Mouse (Mus musculus) heart, embryonic 15.5 days (tissue): ENCODE results near the gene Gm5089. TPM values are rescaled to one million over a fixed set of nuclear protein-coding genes. Genes with fewer than 3 reads are reported as not detected.
"Not testable (repeated sequence)": the region's sequence is repeated elsewhere in the genome, so short reads cannot be mapped to it uniquely, and the experiment has no call there.

Experiments used
- ATAC-seq: fragments of 200-750 bp; cut with Nextera tagmentation; replicated peaks from 2 replicates; pipeline ENCODE4 v1.8.0; 2017; ENCODE audit warnings: low read depth, moderate TSS enrichment; ENCODE audit not compliant: insufficient number of reproducible peaks, insufficient read depth, low FRiP score
- H3K27ac ChIP-seq: fragments of 300-500 bp; sonication (generic); 2 replicates; pipeline ENCODE4 v1.5.1; 2015; ENCODE audit warnings: mild to moderate bottlenecking, inconsistent platforms
- H3K27me3 ChIP-seq: fragments of 300-500 bp; sonication (generic); 2 replicates; pipeline ENCODE4 v1.6.1; 2015; ENCODE audit warnings: inconsistent platforms
- H3K36me3 ChIP-seq: fragments of 300-500 bp; sonication (generic); 2 replicates; pipeline ENCODE4 v1.6.1; 2015; ENCODE audit warnings: mild to moderate bottlenecking, inconsistent platforms
- H3K4me1 ChIP-seq: fragments of 300-500 bp; sonication (generic); replicated peaks from 2 replicates; pipeline ENCODE4 v1.6.1; 2015; ENCODE audit warnings: inconsistent platforms
- H3K4me2 ChIP-seq: fragments of 300-500 bp; sonication (generic); 2 replicates; pipeline ENCODE4 v1.6.1; 2015; ENCODE audit warnings: inconsistent platforms, mild to moderate bottlenecking, moderate library complexity
- H3K4me3 ChIP-seq: fragments of 300-500 bp; sonication (generic); 2 replicates; pipeline ENCODE4 v1.5.1; 2015; ENCODE audit warnings: mild to moderate bottlenecking, inconsistent platforms
- H3K9ac ChIP-seq: fragments of 300-500 bp; sonication (generic); 2 replicates; pipeline ENCODE4 v1.6.1; 2015; ENCODE audit warnings: mild to moderate bottlenecking, inconsistent platforms
- H3K9me3 ChIP-seq: fragments of 300-500 bp; sonication (generic); replicated peaks from 2 replicates; pipeline ENCODE4 v1.6.1; 2016; ENCODE audit warnings: inconsistent platforms
- WGBS: fragments of 180-500 bp; shearing (Covaris S2); methylation state at CpG from one replicate; pipeline ENCODE4 v1.1.7; 2015; ENCODE audit warnings: mixed read lengths; 5-methylcytosine and 5-hydroxymethylcytosine counted together
- polyA plus RNA-seq: library from polyadenylated mRNA; unstranded; fragments of >200 nt; fragmentation: Nextera tagmentation; extraction: Ambion mirVana; gene quantifications from 2 replicates; pipeline ENCODE4 v1.2.1, GENCODE M21; 2015

Gm5089 gene
- polyA plus RNA-seq, 1 experiment from 2014 or later, result not detected

GRCm38 (mm10) chr14:122467926-122468841 is 17.3 kb upstream of the Gm5089 start:
- Histone ChIP-seq H3K27ac (no peak overlapping the region), H3K4me2 (no peak overlapping the region), H3K9me3 (no peaks in the 10 kb centered on the region), H3K4me3 (no peak overlapping the region), H3K4me1 (peaks cover 26% of the 10 kb centered on the region), H3K36me3 (no peaks in the 10 kb centered on the region), H3K27me3 (peaks cover 99% of the 10 kb centered on the region), H3K9ac (no peak overlapping the region)
- WGBS, result 10% methylated on average over 23 of the region's 23 CpGs
- ATAC-seq, result no peak

DNA sequence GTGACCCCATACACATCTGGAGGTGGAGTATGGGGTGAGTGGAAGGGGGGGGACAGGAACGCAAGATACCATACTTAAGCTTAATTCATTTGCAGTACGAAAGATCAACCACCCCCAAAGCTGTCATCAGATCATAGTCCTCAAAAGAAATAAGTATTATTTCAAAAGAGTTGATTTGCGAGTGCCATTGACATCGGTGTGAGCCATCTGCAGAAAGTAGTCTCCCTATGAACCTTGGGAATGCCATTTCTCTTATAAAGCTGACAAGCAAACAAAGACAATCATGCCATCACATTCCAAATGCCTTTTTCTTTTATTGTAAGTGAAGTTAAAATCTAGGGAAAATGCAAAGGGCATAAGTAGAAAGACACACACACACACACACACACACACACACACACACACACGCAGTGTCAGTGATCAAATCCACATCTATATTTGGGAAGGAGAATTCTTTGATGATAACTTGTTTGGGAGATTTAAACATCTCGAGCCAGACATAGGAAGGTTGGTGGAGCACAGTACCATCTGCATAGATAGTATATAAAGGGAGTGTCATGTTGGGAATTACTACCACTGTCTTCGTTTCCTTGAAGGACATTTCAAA is 15.9 kb upstream of the Gm5089 start:
- H3K27ac ChIP-seq, result no peak overlapping the region
- no peak for ATAC-seq
- H3K9ac ChIP-seq, result no peak overlapping the region
- H3K27me3 ChIP-seq, result peaks cover 100% of the 10 kb centered on the region
- no peaks in the 10 kb centered on the region for H3K36me3 ChIP-seq
- no peak overlapping the region for H3K4me3 ChIP-seq
- H3K4me1 ChIP-seq, result peaks cover 25% of the 10 kb centered on the region
- no peak overlapping the region for H3K4me2 ChIP-seq
- 59% methylated on average over 7 of the region's 7 CpGs for WGBS
- H3K9me3 ChIP-seq, result no peaks in the 10 kb centered on the region

DNA sequence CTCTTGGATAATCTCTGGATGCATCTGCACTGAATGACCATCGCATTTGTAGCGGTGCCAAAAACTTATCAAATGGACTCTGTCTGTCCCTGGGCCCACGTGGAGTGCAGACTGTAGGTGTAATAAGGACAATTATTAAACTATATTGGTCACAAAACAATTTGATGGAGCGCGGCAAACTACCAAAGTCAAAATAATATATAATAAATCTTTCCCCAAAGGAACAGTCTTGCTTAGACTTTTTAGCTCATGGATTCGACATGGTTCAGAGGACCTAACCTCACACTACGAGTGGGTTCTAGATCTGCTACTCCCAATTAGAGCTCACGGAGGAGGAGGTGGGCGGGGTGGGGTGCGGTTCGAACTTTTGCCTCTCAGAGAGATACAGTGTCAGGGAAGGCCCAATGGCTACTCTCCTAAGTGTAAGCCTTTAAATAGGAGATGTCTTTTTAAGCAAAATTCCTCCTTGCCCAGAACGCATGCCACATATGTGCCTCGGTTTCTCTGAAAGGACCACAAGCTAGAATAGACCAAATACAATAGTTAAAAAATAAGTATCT is 15.1 kb upstream of the Gm5089 start:
- Histone ChIP-seq H3K36me3 (no peaks in the 10 kb centered on the region), H3K9me3 (no peaks in the 10 kb centered on the region), H3K9ac (no peak overlapping the region), H3K27ac (no peak overlapping the region), H3K4me3 (no peak overlapping the region), H3K4me2 (peak overlapping the region; percentile 95; the same call in 1 of the 2 replicates), H3K4me1 (peaks cover 25% of the 10 kb centered on the region), H3K27me3 (peaks cover 98% of the 10 kb centered on the region)
- ATAC-seq, result no peak
- 26% methylated on average over 13 of the region's 13 CpGs for WGBS

DNA sequence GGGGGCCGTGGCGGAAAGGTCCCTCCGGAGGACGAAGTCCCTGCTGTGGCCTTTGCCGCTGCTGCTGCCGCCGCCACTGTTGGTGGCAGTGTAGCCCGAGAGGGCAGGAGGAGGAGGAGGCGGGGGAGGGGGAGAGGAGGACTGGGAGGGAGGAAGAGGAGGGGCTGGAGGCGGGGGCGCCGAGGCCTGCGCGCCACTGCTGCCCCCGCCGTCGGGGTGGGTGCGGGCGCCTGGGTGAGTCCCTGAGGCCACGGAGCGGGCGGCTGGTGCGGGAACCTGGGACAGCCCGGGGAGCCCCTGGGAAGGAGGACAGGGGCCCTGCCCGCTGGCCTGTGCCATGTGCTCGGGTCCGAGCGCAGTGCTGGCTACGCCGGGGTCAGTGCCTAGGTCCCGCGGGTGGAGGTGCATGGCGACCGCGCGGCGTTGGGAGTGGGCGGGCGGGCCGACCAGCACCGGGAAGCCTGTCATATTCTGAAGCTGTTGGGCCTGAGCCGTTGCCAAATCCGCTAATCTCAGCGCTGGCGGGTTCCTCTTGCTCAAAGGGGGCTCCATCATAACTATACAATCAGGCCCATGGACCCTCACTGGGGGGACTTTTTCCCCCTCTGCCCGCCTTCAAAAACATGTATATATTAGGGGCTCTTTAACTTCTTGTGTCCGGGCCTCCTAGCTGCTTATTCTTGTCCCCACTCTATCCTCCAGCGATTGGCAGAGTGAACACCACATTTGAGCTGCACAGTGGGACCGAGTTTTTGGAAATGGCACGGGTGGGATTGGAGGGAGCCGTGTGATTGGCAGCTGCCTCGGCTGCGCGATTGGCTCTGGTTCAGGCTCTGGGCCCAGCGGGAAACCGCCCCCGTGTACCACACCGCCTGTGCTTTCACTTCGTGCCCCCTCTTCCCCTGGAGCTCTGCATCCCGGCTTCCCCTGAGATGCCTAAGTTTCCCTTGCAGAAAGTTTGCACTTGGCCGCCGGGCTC is 14.1 kb upstream of the Gm5089 start, which contains the start of gene Zic5:
Gene Zic5, minus strand, starts transcription at position 915 of the 979 bp plus-strand sequence.
- under 1% methylated on average over 59 of the region's 62 CpGs for WGBS

GRCm38 (mm10) chr14:122464351-122464762 is 13.4 kb upstream of the Gm5089 start:
- Histone ChIP-seq H3K4me2 (peak overlapping the region; percentile 95), H3K9me3 (no peaks in the 10 kb centered on the region), H3K27ac (no peak overlapping the region), H3K4me1 (peaks cover 25% of the 10 kb centered on the region), H3K4me3 (peak overlapping the region; percentile 56), H3K27me3 (peaks cover 93% of the 10 kb centered on the region), H3K9ac (peak overlapping the region; percentile 39), H3K36me3 (no peaks in the 10 kb centered on the region)
- ATAC-seq, result no peak
- WGBS, result under 1% methylated on average over 57 of the region's 62 CpGs

More for the DNA sequence above, 14.1 kb upstream of the Gm5089 start, which contains the start of gene Zic5:
- peaks cover 25% of the 10 kb centered on the region for H3K4me1 ChIP-seq
- H3K9ac ChIP-seq, result peak within 1 kb of the TSS; percentile 39
- no peaks in the 10 kb centered on the region for H3K36me3 ChIP-seq
- peak within 1 kb of the TSS; percentile 95 for H3K4me2 ChIP-seq
- peak; percentile 14; the same call in 1 of the 2 replicates for ATAC-seq
- no peaks in the 10 kb centered on the region for H3K9me3 ChIP-seq
- no peak within 1 kb of the TSS for H3K27ac ChIP-seq
- H3K27me3 ChIP-seq, result peaks cover 95% of the 10 kb centered on the region
- H3K4me3 ChIP-seq, result peak within 1 kb of the TSS; percentile 56

- H3K4me2 ChIP-seq, result peak overlapping the region; percentile 95
- peaks cover 25% of the 10 kb centered on the region for H3K4me1 ChIP-seq
- not testable (repeated sequence) for H3K27ac ChIP-seq, H3K9me3 ChIP-seq, H3K36me3 ChIP-seq
- peak overlapping the region; percentile 39; the same call in 1 of the 2 replicates for H3K9ac ChIP-seq
- WGBS, result under 1% methylated on average over 58 of the region's 58 CpGs
- H3K27me3 ChIP-seq, result peaks cover 88% of the 10 kb centered on the region
- ATAC-seq, result peak; percentile 51; the same call in 1 of the 2 replicates
- peak overlapping the region; percentile 56 for H3K4me3 ChIP-seq
Measured at GRCm38 (mm10) chr14:122463734-122464341, 12.9 kb upstream of the Gm5089 start.

- Histone ChIP-seq H3K4me3 (peak overlapping the region; percentile 56), H3K4me1 (peaks cover 25% of the 10 kb centered on the region), H3K4me2 (peak overlapping the region; percentile 95), H3K27ac (no peak overlapping the region), H3K27me3 (peaks cover 84% of the 10 kb centered on the region), H3K9me3 (no peaks in the 10 kb centered on the region), H3K9ac (no peak overlapping the region), H3K36me3 (no peaks in the 10 kb centered on the region)
- WGBS, result 3% methylated on average over 40 of the region's 40 CpGs
- no peak for ATAC-seq
Measured at GRCm38 (mm10) chr14:122463080-122463691, 12.3 kb upstream of the Gm5089 start.

DNA sequence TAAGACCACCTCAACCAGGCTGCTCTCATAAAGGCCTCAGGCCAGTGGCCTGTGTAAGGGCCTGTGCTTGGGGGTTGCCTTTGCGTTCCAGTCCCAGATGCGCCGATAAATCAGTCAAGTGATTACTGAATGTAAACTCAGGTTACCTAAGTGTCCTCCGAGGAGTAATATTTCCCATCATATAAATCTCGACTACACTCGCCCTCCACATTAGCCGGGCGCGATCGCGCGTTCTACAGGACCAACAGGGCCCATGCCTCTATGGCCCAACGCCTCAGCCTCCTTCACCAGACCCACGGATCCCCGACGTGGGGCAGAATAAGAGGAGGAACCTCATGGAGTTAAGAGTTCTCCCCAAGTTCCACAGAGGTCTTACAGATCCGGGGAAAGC is 11.8 kb upstream of the Gm5089 start:
- H3K27me3 ChIP-seq, result peaks cover 79% of the 10 kb centered on the region
- H3K27ac ChIP-seq, result no peak overlapping the region
- WGBS, result 30% methylated on average over 17 of the region's 17 CpGs
- no peak for ATAC-seq
- H3K36me3 ChIP-seq, result no peaks in the 10 kb centered on the region
- no peak overlapping the region for H3K4me2 ChIP-seq
- peaks cover 25% of the 10 kb centered on the region for H3K4me1 ChIP-seq
- H3K9ac ChIP-seq, result no peak overlapping the region
- no peaks in the 10 kb centered on the region for H3K9me3 ChIP-seq
- H3K4me3 ChIP-seq, result no peak overlapping the region

- no peak overlapping the region for H3K4me2 ChIP-seq
- H3K4me1 ChIP-seq, result peaks cover 25% of the 10 kb centered on the region
- H3K27me3 ChIP-seq, result peaks cover 72% of the 10 kb centered on the region
- no peak overlapping the region for H3K4me3 ChIP-seq
- H3K9ac ChIP-seq, result no peak overlapping the region
- ATAC-seq, result no peak
- H3K27ac ChIP-seq, result no peak overlapping the region
- no peaks in the 10 kb centered on the region for H3K36me3 ChIP-seq
- 44% methylated on average over 9 of the region's 9 CpGs for WGBS
- H3K9me3 ChIP-seq, result no peaks in the 10 kb centered on the region
Measured at GRCm38 (mm10) chr14:122461966-122462365, 11.1 kb upstream of the Gm5089 start.

- Histone ChIP-seq H3K4me3 (no peak overlapping the region), H3K27ac (no peak overlapping the region), H3K9me3 (no peaks in the 10 kb centered on the region), H3K4me2 (no peak overlapping the region), H3K27me3 (peaks cover 68% of the 10 kb centered on the region), H3K9ac (no peak overlapping the region), H3K36me3 (no peaks in the 10 kb centered on the region), H3K4me1 (peaks cover 25% of the 10 kb centered on the region)
- ATAC-seq, result no peak
- 63% methylated on average over 3 of the region's 3 CpGs for WGBS
Measured at GRCm38 (mm10) chr14:122461500-122461899, 10.6 kb upstream of the Gm5089 start.
